Mouse (Mus musculus) MEL (cell line): ENCODE measurements around the gene AC170998.1. TPM values are rescaled to one million over a fixed set of nuclear protein-coding genes. Genes with fewer than 3 reads are reported as not detected.

Experiments
- DNase-seq: peaks from one replicate; pipeline ENCODE4 v3.0.0; 2011; ENCODE audit warnings: low read depth, low spot score
- H3K27ac ChIP-seq: 2 replicates; pipeline ENCODE4 v1.5.1; 2012; ENCODE audit warnings: low read depth, mild to moderate bottlenecking, control low read depth, low read length, moderate library complexity; ENCODE audit not compliant: control insufficient read depth
- H3K27me3 ChIP-seq, 2 experiments: fragments of 150-350 bp in 1 of 2; sonication (generic) in 1 of 2; 2 replicates each; pipeline ENCODE4 v1.6.1; 2012; ENCODE audit warnings: low read length in 2 of 2, mild to moderate bottlenecking in 2 of 2, improper control_type of control experiment in 1 of 2, moderate library complexity in 1 of 2; ENCODE audit not compliant: insufficient read depth in 2 of 2, control insufficient read depth in 1 of 2
- H3K36me3 ChIP-seq, 2 experiments: 2 replicates each; pipeline ENCODE4 v1.6.1; 2012 to 2014; ENCODE audit warnings: low read length in 2 of 2, improper control_type of control experiment in 1 of 2, inconsistent platforms in 1 of 2, mild to moderate bottlenecking in 1 of 2; ENCODE audit not compliant: insufficient read depth in 2 of 2, control insufficient read depth in 1 of 2
- H3K4me1 ChIP-seq, 2 experiments: fragments of 150-350 bp in 1 of 2; sonication (generic) in 1 of 2; 2 replicates each; pipeline ENCODE4 v1.6.1; 2012; ENCODE audit warnings: low read length in 2 of 2, improper control_type of control experiment in 1 of 2, mild to moderate bottlenecking in 1 of 2; ENCODE audit not compliant: insufficient read depth in 2 of 2, control insufficient read depth in 1 of 2
- H3K4me3 ChIP-seq, 2 experiments: fragments of 150-350 bp in 1 of 2; sonication (generic) in 1 of 2; 2 replicates each; pipeline ENCODE4 v1.5.1; 2012; ENCODE audit warnings: low read depth in 2 of 2, low read length in 2 of 2, mild to moderate bottlenecking in 2 of 2, moderate library complexity in 2 of 2, control low read depth in 1 of 2, improper control_type of control experiment in 1 of 2; ENCODE audit not compliant: control insufficient read depth in 1 of 2, insufficient read depth in 1 of 2
- H3K79me2 ChIP-seq: 2 replicates; pipeline ENCODE4 v1.6.1; 2012; ENCODE audit warnings: mild to moderate bottlenecking, low read length, moderate library complexity; ENCODE audit not compliant: control insufficient read depth, poor library complexity, insufficient read depth
- H3K9ac ChIP-seq: 2 replicates; pipeline ENCODE4 v1.6.1; 2012; ENCODE audit warnings: low read depth, mild to moderate bottlenecking, control low read depth, low read length, moderate library complexity; ENCODE audit not compliant: control insufficient read depth, poor library complexity, severe bottlenecking
- H3K9me3 ChIP-seq: fragments of 150-350 bp; sonication (generic); replicated peaks from 2 replicates; pipeline ENCODE4 v1.6.1; 2012; ENCODE audit warnings: mild to moderate bottlenecking, low read length, improper control_type of control experiment, moderate library complexity; ENCODE audit not compliant: insufficient read depth
- BHLHE40 ChIP-seq: IDR thresholded peaks from 2 replicates; pipeline ENCODE4 v1.6.1; 2012; ENCODE audit warnings: low read depth, mild to moderate bottlenecking, inconsistent platforms, low read length, improper control_type of control experiment, borderline replicate concordance
- CHD2 ChIP-seq: IDR thresholded peaks from 2 replicates; pipeline ENCODE4 v1.6.1; 2011; ENCODE audit warnings: low read length, improper control_type of control experiment
- CTCF ChIP-seq, 3 experiments: IDR thresholded peaks in 2 of 3; conservative IDR thresholded peaks in 1 of 3; 2 replicates each; pipeline ENCODE4 v1.5.1; 2011 to 2012; ENCODE audit warnings: low read length in 3 of 3, low read depth in 2 of 3, mild to moderate bottlenecking in 2 of 3, improper control_type of control experiment in 1 of 3, inconsistent platforms in 1 of 3, mixed read lengths in 1 of 3, moderate library complexity in 1 of 3; ENCODE audit not compliant: control insufficient read depth in 1 of 3, insufficient read depth in 1 of 3, poor library complexity in 1 of 3, severe bottlenecking in 1 of 3
- ELF1 ChIP-seq: IDR thresholded peaks from 2 replicates; pipeline ENCODE4 v1.6.1; 2014; ENCODE audit warnings: low read depth, mild to moderate bottlenecking, inconsistent platforms, low read length, improper control_type of control experiment, moderate library complexity
- EP300 ChIP-seq, 2 experiments: IDR thresholded peaks; 2 replicates each; pipeline ENCODE4 v1.6.1; 2011; ENCODE audit warnings: improper control_type of control experiment in 2 of 2, low read length in 2 of 2, low read depth in 1 of 2, mild to moderate bottlenecking in 1 of 2
- GABPA ChIP-seq: IDR thresholded peaks from 2 replicates; pipeline ENCODE4 v1.6.1; 2012; ENCODE audit warnings: low read depth, mild to moderate bottlenecking, inconsistent platforms, low read length, improper control_type of control experiment, moderate library complexity
- HCFC1 ChIP-seq: IDR thresholded peaks from 2 replicates; pipeline ENCODE4 v1.6.1; 2012; ENCODE audit warnings: low read depth, mild to moderate bottlenecking, inconsistent platforms, low read length, improper control_type of control experiment, moderate library complexity
- JUND ChIP-seq: IDR thresholded peaks from 2 replicates; pipeline ENCODE4 v1.6.1; 2011; ENCODE audit warnings: low read depth, mild to moderate bottlenecking, improper control_type of control experiment, low read length
- MAFK ChIP-seq: IDR thresholded peaks from 2 replicates; pipeline ENCODE4 v1.6.1; 2011; ENCODE audit warnings: low read depth, mild to moderate bottlenecking, low read length, improper control_type of control experiment, borderline replicate concordance
- MXI1 ChIP-seq: IDR thresholded peaks from 2 replicates; pipeline ENCODE4 v1.6.1; 2011; ENCODE audit warnings: mild to moderate bottlenecking, low read depth, low read length, improper control_type of control experiment
- MYC ChIP-seq: IDR thresholded peaks from 2 replicates; pipeline ENCODE4 v1.6.1; 2011; ENCODE audit warnings: low read depth, mild to moderate bottlenecking, low read length, improper control_type of control experiment, moderate library complexity
- NELFE ChIP-seq: IDR thresholded peaks from 2 replicates; pipeline ENCODE4 v1.6.1; 2011; ENCODE audit warnings: low read depth, low read length, improper control_type of control experiment
- NRF1 ChIP-seq: IDR thresholded peaks from 2 replicates; pipeline ENCODE4 v1.6.1; 2014; ENCODE audit warnings: low read depth, mild to moderate bottlenecking, inconsistent platforms, low read length, improper control_type of control experiment, moderate library complexity; ENCODE audit not compliant: poor library complexity, insufficient read depth, severe bottlenecking
- POLR2AphosphoS2 ChIP-seq: IDR thresholded peaks from 2 replicates; pipeline ENCODE4 v1.6.1; 2011; ENCODE audit warnings: low read length, improper control_type of control experiment
- RCOR1 ChIP-seq: IDR thresholded peaks from 2 replicates; pipeline ENCODE4 v1.6.1; 2012; ENCODE audit warnings: low read depth, mild to moderate bottlenecking, inconsistent platforms, low read length, improper control_type of control experiment
- SMC3 ChIP-seq: IDR thresholded peaks from 2 replicates; pipeline ENCODE4 v1.6.1; 2011; ENCODE audit warnings: low read depth, low read length, improper control_type of control experiment
- TAL1 ChIP-seq: IDR thresholded peaks from 2 replicates; pipeline ENCODE4 v1.6.1; 2012; ENCODE audit warnings: mild to moderate bottlenecking, inconsistent platforms, low read length, moderate library complexity, mixed read lengths
- UBTF ChIP-seq: IDR thresholded peaks from 2 replicates; pipeline ENCODE4 v1.6.1; 2012; ENCODE audit warnings: low read depth, mild to moderate bottlenecking, inconsistent platforms, low read length, improper control_type of control experiment, moderate library complexity, borderline replicate concordance; ENCODE audit not compliant: insufficient read depth
- USF1 ChIP-seq: IDR thresholded peaks from 2 replicates; pipeline ENCODE4 v1.6.1; 2014; ENCODE audit warnings: low read depth, mild to moderate bottlenecking, inconsistent platforms, low read length, improper control_type of control experiment, moderate library complexity
- ZC3H11A ChIP-seq: IDR thresholded peaks from 2 replicates; pipeline ENCODE4 v1.6.1; 2012; ENCODE audit warnings: low read depth, mild to moderate bottlenecking, inconsistent platforms, low read length, improper control_type of control experiment
- polyA plus RNA-seq, 2 experiments: library from polyadenylated mRNA; stranded (reverse) in 1 of 2; unstranded in 1 of 2; fragments of >175 nt in 1 of 2; fragments of >200 nt in 1 of 2; gene quantifications; 2 replicates each; pipeline versions ENCODE4 v1.2.1 to v1.2.4; 2012; ENCODE audit warnings: low replicate concordance in 2 of 2, low read depth in 1 of 2; ENCODE audit not compliant: insufficient read length in 2 of 2, insufficient read depth in 1 of 2, missing spikeins in 1 of 2
- total RNA-seq: library from RNA; depleted of rRNA; stranded (reverse); fragments of 300-350 nt; gene quantifications from 2 replicates; pipeline ENCODE4 v1.2.3, GENCODE M21; 2012

Gene AC170998.1
- total and polyA plus RNA-seq, 3 experiments: 0.42 TPM; not detected in 1

- TF ChIP-seq SMC3: no peak
- peak; percentile 65; the same call in 1 of the 2 replicates for TF ChIP-seq ELF1
- peak; percentile 51; the same call in 1 of the 2 replicates for TF ChIP-seq BHLHE40
- no peak for TF ChIP-seq GABPA
- TF ChIP-seq HCFC1: peak; percentile 64
- TF ChIP-seq USF1: no peak
- peak; percentile 96 for TF ChIP-seq MXI1
- peak; percentile 92 for TF ChIP-seq RCOR1
- TF ChIP-seq UBTF: no peak
- peak; percentile 99 for TF ChIP-seq EP300 (IDR thresholded peaks at IDR 0.05; ENCODE audit: low read depth in 1 of 2, low read length in 2 of 2)
- TF ChIP-seq CTCF (IDR thresholded peaks at IDR 0.05 in 2 of 3, conservative IDR thresholded peaks at IDR 0.05 in 1 of 3; ENCODE audit: control insufficient read depth in 1 of 3, insufficient read depth in 1 of 3, low read depth in 2 of 3, low read length in 3 of 3, poor library complexity in 1 of 3, severe bottlenecking in 1 of 3): no peak
- TF ChIP-seq MYC: 0 out of 2 replicates have a peak, but pooled peaks have one; percentile 68
- TF ChIP-seq, all 39 proteins: peak for 17
These were observed 28.3 kb upstream of the AC170998.1 start (continued) for GRCm38 (mm10) chr17:28697290-28698195.

GRCm38 (mm10) chr17:28698245-28698644, 27.6 kb upstream of the AC170998.1 start:
- Histone ChIP-seq H3K79me2 (peaks cover 70% of the 10 kb centered on the region), H3K9me3 (no peaks in the 10 kb centered on the region)
- TF ChIP-seq CHD2: no peak
- TF ChIP-seq TAL1: no peak
- no peak for TF ChIP-seq MXI1
- no peak for TF ChIP-seq JUND
- no peak for TF ChIP-seq NRF1
- no peak for TF ChIP-seq MAFK
- TF ChIP-seq, all 39 proteins: peak for 0
- Histone ChIP-seq H3K27ac (no peak overlapping the region), H3K27me3 (no peaks in the 10 kb centered on the region), H3K9ac (no peak overlapping the region), H3K36me3 (peaks cover 3 to 92% of the 10 kb centered on the region in 2 experiments), H3K4me1 (peaks cover 16 to 59% of the 10 kb centered on the region in 2 experiments), H3K4me3 (no peak overlapping the region)
- DNase-seq: no peak

GRCm38 (mm10) chr17:28698672-28699071, 27.2 kb upstream of the AC170998.1 start:
- no peak overlapping the region for H3K9ac ChIP-seq
- H3K27me3 ChIP-seq: no peaks in the 10 kb centered on the region

More at GRCm38 (mm10) chr17:28698672-28699071, 27.2 kb upstream of the AC170998.1 start:
- peaks cover 69% of the 10 kb centered on the region for H3K79me2 ChIP-seq
- H3K9me3 ChIP-seq: no peaks in the 10 kb centered on the region
- peaks cover 16 to 55% of the 10 kb centered on the region in 2 experiments for H3K4me1 ChIP-seq
- DNase-seq: no peak
- peaks cover 3 to 91% of the 10 kb centered on the region in 2 experiments for H3K36me3 ChIP-seq
- TF ChIP-seq ZC3H11A: no peak
- no peak for TF ChIP-seq USF1
- TF ChIP-seq POLR2AphosphoS2: no peak
- TF ChIP-seq NELFE: no peak
- TF ChIP-seq, all 39 proteins: peak for 0
- Histone ChIP-seq H3K4me3 (no peak overlapping the region), H3K27ac (no peak overlapping the region)
